Mouse (Mus musculus): ENCODE data around the gene Usp19. TPM values are rescaled to one million over a fixed set of nuclear protein-coding genes. Genes with fewer than 3 reads are reported as not detected.

Usp19 gene
- polyA plus RNA-seq, 1 experiment from 2014 or later = 79.1 TPM

- Histone ChIP-seq H3K9ac (replicated peaks; ENCODE audit: low read length) (peak overlapping the region; percentile 78), H3K27ac (ENCODE audit: low read length) (peak overlapping the region; percentile 46; the same call in 1 of the 2 replicates), H3K27me3 (ENCODE audit: insufficient read depth, low read length) (no peaks in the 10 kb centered on the region), H3K4me1 (ENCODE audit: insufficient read depth, low read length) (peaks cover 25% of the 10 kb centered on the region), H3K4me3 (ENCODE audit: low read length) (peak overlapping the region; percentile 70), H3K36me3 (ENCODE audit: insufficient read depth, low read length) (0 out of 2 replicates have a peak, but pooled peaks cover 8% of the 10 kb centered on the region), H3K4me2 (replicated peaks; ENCODE audit: low read depth, low read length) (peak overlapping the region; percentile 99), H3K9me3 (ENCODE audit: low read length) (no peaks in the 10 kb centered on the region)
- ATAC-seq (ENCODE audit: low FRiP score, low TSS enrichment) = 0 out of 2 replicates have a peak, but pooled peaks have one; percentile 8
- 49% methylated on average over 6 of the region's 6 CpGs for WGBS
These were observed 37.5 kb upstream of the Usp19 start for GRCm38 (mm10) chr9:108452911-108453310.

GRCm38 (mm10) chr9:108453458-108453857 lies 36.9 kb upstream of the Usp19 start:
- Histone ChIP-seq H3K36me3 (ENCODE audit: insufficient read depth, low read length) (0 out of 2 replicates have a peak, but pooled peaks cover 3% of the 10 kb centered on the region), H3K9me3 (ENCODE audit: low read length) (no peaks in the 10 kb centered on the region), H3K4me2 (replicated peaks; ENCODE audit: low read depth, low read length) (peak overlapping the region; percentile 99; the same call in 1 of the 2 replicates), H3K27me3 (ENCODE audit: insufficient read depth, low read length) (no peaks in the 10 kb centered on the region), H3K9ac (replicated peaks; ENCODE audit: low read length) (no peak overlapping the region), H3K27ac (ENCODE audit: low read length) (no peak overlapping the region), H3K4me1 (ENCODE audit: insufficient read depth, low read length) (peaks cover 25% of the 10 kb centered on the region), H3K4me3 (ENCODE audit: low read length) (no peak overlapping the region)
- no peak for ATAC-seq (ENCODE audit: low FRiP score, low TSS enrichment)
- 77% methylated on average over 4 of the region's 4 CpGs for WGBS

GRCm38 (mm10) chr9:108454429-108454828 lies 36.0 kb upstream of the Usp19 start:
- no peak overlapping the region for H3K4me3 ChIP-seq (ENCODE audit: low read length)
- peaks cover 25% of the 10 kb centered on the region for H3K4me1 ChIP-seq (ENCODE audit: insufficient read depth, low read length)
- WGBS = 91% methylated on average over 6 of the region's 6 CpGs
- no peak overlapping the region for H3K27ac ChIP-seq (ENCODE audit: low read length)
- H3K9me3 ChIP-seq (ENCODE audit: low read length) = no peaks in the 10 kb centered on the region
- no peak overlapping the region for H3K4me2 ChIP-seq (replicated peaks; ENCODE audit: low read depth, low read length)
- H3K36me3 ChIP-seq (ENCODE audit: insufficient read depth, low read length) = 0 out of 2 replicates have a peak, but pooled peaks cover 3% of the 10 kb centered on the region
- no peaks in the 10 kb centered on the region for H3K27me3 ChIP-seq (ENCODE audit: insufficient read depth, low read length)
- no peak overlapping the region for H3K9ac ChIP-seq (replicated peaks; ENCODE audit: low read length)
- ATAC-seq (ENCODE audit: low FRiP score, low TSS enrichment) = no peak

GRCm38 (mm10) chr9:108455747-108456571 lies 34.4 kb upstream of the Usp19 start:
- Histone ChIP-seq H3K4me2 (replicated peaks; ENCODE audit: low read depth, low read length) (no peak overlapping the region), H3K36me3 (ENCODE audit: insufficient read depth, low read length) (0 out of 2 replicates have a peak, but pooled peaks cover under 1% of the 10 kb centered on the region), H3K4me1 (ENCODE audit: insufficient read depth, low read length) (peaks cover 11% of the 10 kb centered on the region), H3K9ac (replicated peaks; ENCODE audit: low read length) (no peak overlapping the region), H3K9me3 (ENCODE audit: low read length) (no peaks in the 10 kb centered on the region), H3K27ac (ENCODE audit: low read length) (no peak overlapping the region), H3K4me3 (ENCODE audit: low read length) (no peak overlapping the region), H3K27me3 (ENCODE audit: insufficient read depth, low read length) (no peaks in the 10 kb centered on the region)
- ATAC-seq (ENCODE audit: low FRiP score, low TSS enrichment) = no peak
- WGBS = 79% methylated on average over 12 of the region's 12 CpGs

- Histone ChIP-seq H3K4me1 (ENCODE audit: insufficient read depth, low read length) (peaks cover 11% of the 10 kb centered on the region), H3K4me3 (ENCODE audit: low read length) (no peak overlapping the region), H3K36me3 (ENCODE audit: insufficient read depth, low read length) (no peaks in the 10 kb centered on the region), H3K27me3 (ENCODE audit: insufficient read depth, low read length) (no peaks in the 10 kb centered on the region), H3K9ac (replicated peaks; ENCODE audit: low read length) (no peak overlapping the region), H3K9me3 (ENCODE audit: low read length) (no peaks in the 10 kb centered on the region), H3K27ac (ENCODE audit: low read length) (no peak overlapping the region), H3K4me2 (replicated peaks; ENCODE audit: low read depth, low read length) (no peak overlapping the region)
- 87% methylated on average over 10 of the region's 10 CpGs for WGBS
- no peak for ATAC-seq (ENCODE audit: low FRiP score, low TSS enrichment)
These were observed 33.4 kb upstream of the Usp19 start for GRCm38 (mm10) chr9:108456953-108457352.

- Histone ChIP-seq H3K4me3 (ENCODE audit: low read length) (peak overlapping the region; percentile 84), H3K9me3 (ENCODE audit: low read length) (no peaks in the 10 kb centered on the region), H3K9ac (replicated peaks; ENCODE audit: low read length) (peak overlapping the region; percentile 91; the same call in 1 of the 2 replicates), H3K4me1 (ENCODE audit: insufficient read depth, low read length) (peaks cover 17% of the 10 kb centered on the region), H3K4me2 (replicated peaks; ENCODE audit: low read depth, low read length) (peak overlapping the region; percentile 85), H3K27me3 (ENCODE audit: insufficient read depth, low read length) (no peaks in the 10 kb centered on the region), H3K36me3 (ENCODE audit: insufficient read depth, low read length) (peaks cover 19% of the 10 kb centered on the region), H3K27ac (ENCODE audit: low read length) (peak overlapping the region; percentile 96)
- WGBS = 82% methylated on average over 1 of the region's 1 CpGs
- ATAC-seq (ENCODE audit: low FRiP score, low TSS enrichment) = no peak
These were observed 30.5 kb upstream of the Usp19 start for GRCm38 (mm10) chr9:108459939-108460318.

GRCm38 (mm10) chr9:108460319-108461178 lies 29.9 kb upstream of the Usp19 start, which contains the start of gene Ccdc71:
Ccdc71 (plus strand) TSS chr9:108460527.
- peak within 1 kb of the TSS; percentile 84 for H3K4me3 ChIP-seq (ENCODE audit: low read length)
- H3K4me1 ChIP-seq (ENCODE audit: insufficient read depth, low read length) = peaks cover 17% of the 10 kb centered on the region
- no peaks in the 10 kb centered on the region for H3K27me3 ChIP-seq (ENCODE audit: insufficient read depth, low read length)
- H3K9me3 ChIP-seq (ENCODE audit: low read length) = no peaks in the 10 kb centered on the region
- WGBS = under 1% methylated on average over 46 of the region's 52 CpGs
- H3K36me3 ChIP-seq (ENCODE audit: insufficient read depth, low read length) = peaks cover 25% of the 10 kb centered on the region
- ATAC-seq (ENCODE audit: low FRiP score, low TSS enrichment) = peak; percentile 78
- peak within 1 kb of the TSS; percentile 91 for H3K9ac ChIP-seq (replicated peaks; ENCODE audit: low read length)
- peak within 1 kb of the TSS; percentile 85 for H3K4me2 ChIP-seq (replicated peaks; ENCODE audit: low read depth, low read length)
- peak within 1 kb of the TSS; percentile 96 for H3K27ac ChIP-seq (ENCODE audit: low read length)

- peak within 1 kb of the TSS; percentile 91 for H3K9ac ChIP-seq (replicated peaks; ENCODE audit: low read length)
- no peaks in the 10 kb centered on the region for H3K27me3 ChIP-seq (ENCODE audit: insufficient read depth, low read length)
- 18% methylated on average over 11 of the region's 11 CpGs for WGBS
- H3K36me3 ChIP-seq (ENCODE audit: insufficient read depth, low read length) = peaks cover 32% of the 10 kb centered on the region
- peak within 1 kb of the TSS; percentile 84 for H3K4me3 ChIP-seq (ENCODE audit: low read length)
- H3K4me1 ChIP-seq (ENCODE audit: insufficient read depth, low read length) = peaks cover 17% of the 10 kb centered on the region
- H3K4me2 ChIP-seq (replicated peaks; ENCODE audit: low read depth, low read length) = peak within 1 kb of the TSS; percentile 85
- H3K9me3 ChIP-seq (ENCODE audit: low read length) = no peaks in the 10 kb centered on the region
- peak within 1 kb of the TSS; percentile 96 for H3K27ac ChIP-seq (ENCODE audit: low read length)
- peak; percentile 32 for ATAC-seq (ENCODE audit: low FRiP score, low TSS enrichment)
These were observed 29.2 kb upstream of the Usp19 start, which contains the start of gene Klhdc8b for GRCm38 (mm10) chr9:108461181-108461631. Klhdc8b (minus strand) TSS chr9:108461581.

- Histone ChIP-seq H3K4me3 (ENCODE audit: low read length) (peak overlapping the region; percentile 84), H3K9me3 (ENCODE audit: low read length) (no peaks in the 10 kb centered on the region), H3K27me3 (ENCODE audit: insufficient read depth, low read length) (no peaks in the 10 kb centered on the region), H3K9ac (replicated peaks; ENCODE audit: low read length) (peak overlapping the region; percentile 91; the same call in 1 of the 2 replicates), H3K4me2 (replicated peaks; ENCODE audit: low read depth, low read length) (peak overlapping the region; percentile 85), H3K36me3 (ENCODE audit: insufficient read depth, low read length) (peaks cover 35% of the 10 kb centered on the region), H3K4me1 (ENCODE audit: insufficient read depth, low read length) (peaks cover 17% of the 10 kb centered on the region), H3K27ac (ENCODE audit: low read length) (peak overlapping the region; percentile 96)
- no peak for ATAC-seq (ENCODE audit: low FRiP score, low TSS enrichment)
- 85% methylated on average over 5 of the region's 5 CpGs for WGBS
These were observed 28.7 kb upstream of the Usp19 start for GRCm38 (mm10) chr9:108461675-108462074.

All from kidney, embryonic 16.5 days (tissue).